Mouse (Mus musculus) heart, postnatal 0 days (tissue): ENCODE data around the gene Cwc27. TPM values are rescaled to one million over a fixed set of nuclear protein-coding genes. Genes with fewer than 3 reads are reported as not detected.

Experiments
- ATAC-seq: fragments of 200-750 bp; cut with Nextera tagmentation; 2 replicates; pipeline ENCODE4 v1.8.0; 2017; ENCODE audit warnings: low read depth, moderate number of reproducible peaks, moderate library complexity; ENCODE audit not compliant: insufficient read depth
- DNase-seq: peaks from one replicate; pipeline ENCODE4 v3.0.0-alpha.2; 2016; ENCODE audit warnings: low spot score
- H3K27ac ChIP-seq: fragments of 300-500 bp; sonication (generic); 2 replicates; pipeline ENCODE4 v1.5.1; 2014; ENCODE audit warnings: low read depth, mild to moderate bottlenecking
- H3K27me3 ChIP-seq: fragments of 300-500 bp; sonication (generic); 2 replicates; pipeline ENCODE4 v1.6.1; 2014; ENCODE audit warnings: low read length, mixed read lengths; ENCODE audit not compliant: control insufficient read depth, insufficient read depth
- H3K36me3 ChIP-seq: fragments of 300-500 bp; sonication (generic); replicated peaks from 2 replicates; pipeline ENCODE4 v1.6.1; 2014; ENCODE audit warnings: low read length, mixed read lengths; ENCODE audit not compliant: control insufficient read depth, insufficient read depth
- H3K4me1 ChIP-seq: fragments of 300-500 bp; sonication (generic); 2 replicates; pipeline ENCODE4 v1.6.1; 2014; ENCODE audit warnings: antibody characterized with exemption; ENCODE audit not compliant: control insufficient read depth, insufficient read depth
- H3K4me2 ChIP-seq: fragments of 300-500 bp; sonication (generic); 2 replicates; pipeline ENCODE4 v1.6.1; 2014; ENCODE audit warnings: low read depth, mild to moderate bottlenecking, low read length, moderate library complexity
- H3K4me3 ChIP-seq: fragments of 300-500 bp; sonication (generic); 2 replicates; pipeline ENCODE4 v1.5.1; 2014; ENCODE audit warnings: low read depth, low read length
- H3K9ac ChIP-seq: fragments of 300-500 bp; sonication (generic); replicated peaks from 2 replicates; pipeline ENCODE4 v1.6.1; 2014; ENCODE audit warnings: low read depth, low read length, mixed read lengths
- H3K9me3 ChIP-seq: fragments of 300-500 bp; sonication (generic); replicated peaks from 2 replicates; pipeline ENCODE4 v1.6.1; 2016; ENCODE audit warnings: low read length; ENCODE audit not compliant: control insufficient read depth
- CTCF ChIP-seq: IDR thresholded peaks from 2 replicates; pipeline ENCODE4 v1.5.1; 2016; ENCODE audit warnings: antibody characterized with exemption, control low read depth, low read depth
- EP300 ChIP-seq: IDR thresholded peaks from 2 replicates; pipeline ENCODE4 v1.6.1; 2016; ENCODE audit warnings: antibody characterized with exemption, low read depth
- WGBS: fragments of 180-500 bp; shearing (Covaris S2); extraction: QIAGEN DNeasy Blood & Tissue Kit; methylation state at CpG from one replicate; pipeline ENCODE4 v1.1.7; 2014; 5-methylcytosine and 5-hydroxymethylcytosine counted together
- polyA plus RNA-seq: library from polyadenylated mRNA; unstranded; fragments of >200 nt; fragmentation: Nextera tagmentation; extraction: Ambion mirVana; gene quantifications from 2 replicates; pipeline ENCODE4 v1.2.1, GENCODE M21; 2015
- total RNA-seq: library from RNA; depleted of rRNA; stranded (reverse); fragments of >200 nt; gene quantifications from 2 replicates; pipeline ENCODE4 v1.2.3, GENCODE M21; 2014; ENCODE audit warnings: low replicate concordance

Cwc27 gene
- total and polyA plus RNA-seq, 2 experiments from 2014 or later: 21.4 to 26.5 TPM

DNA sequence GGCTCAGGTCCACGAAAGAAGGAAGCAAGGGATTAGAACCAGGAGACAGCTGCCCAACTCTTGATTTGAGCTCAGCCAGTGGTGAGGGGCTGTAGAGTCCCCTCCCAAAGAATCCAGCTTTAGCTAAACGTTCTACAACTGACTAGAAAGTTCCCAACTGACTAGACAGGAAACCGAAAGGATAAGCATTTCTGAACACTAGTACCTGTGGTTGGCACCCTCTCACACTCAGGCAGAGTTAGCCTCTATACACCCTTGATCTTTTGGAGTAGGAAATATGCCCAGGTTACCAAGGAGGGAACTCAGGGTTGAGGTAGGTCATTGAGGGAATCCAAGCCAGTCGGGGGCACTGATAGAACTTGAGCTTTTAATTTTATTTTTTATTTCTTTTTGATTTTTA is 199.7 kb downstream of the Cwc27 start:
- no peak overlapping the region for H3K4me3 ChIP-seq
- no peaks in the 10 kb centered on the region for H3K4me1 ChIP-seq
- H3K36me3 ChIP-seq: no peaks in the 10 kb centered on the region
- H3K27me3 ChIP-seq: no peaks in the 10 kb centered on the region
- H3K9ac ChIP-seq: no peak overlapping the region
- ATAC-seq: no peak
- H3K27ac ChIP-seq: no peak overlapping the region
- H3K4me2 ChIP-seq: no peak overlapping the region
- WGBS: 87% methylated on average over 4 of the region's 4 CpGs
- no peak for TF ChIP-seq CTCF
- no peak for DNase-seq
- no peaks in the 10 kb centered on the region for H3K9me3 ChIP-seq

- H3K27ac ChIP-seq: no peak overlapping the region
- 88% methylated on average over 18 of the region's 18 CpGs for WGBS
- no peak for DNase-seq
- H3K27me3 ChIP-seq: no peaks in the 10 kb centered on the region
- H3K36me3 ChIP-seq: no peaks in the 10 kb centered on the region
- no peak overlapping the region for H3K4me3 ChIP-seq
- no peak overlapping the region for H3K9ac ChIP-seq
- no peaks in the 10 kb centered on the region for H3K9me3 ChIP-seq
- no peak overlapping the region for H3K4me2 ChIP-seq
- H3K4me1 ChIP-seq: no peaks in the 10 kb centered on the region
- ATAC-seq: no peak
- TF ChIP-seq CTCF (no peak), EP300 (no peak)
These were observed 200.7 kb downstream of the Cwc27 start for GRCm38 (mm10) chr13:104615999-104616810.

- no peak overlapping the region for H3K27ac ChIP-seq
These were observed 201.8 kb downstream of the Cwc27 start for GRCm38 (mm10) chr13:104615111-104615510.

DNA sequence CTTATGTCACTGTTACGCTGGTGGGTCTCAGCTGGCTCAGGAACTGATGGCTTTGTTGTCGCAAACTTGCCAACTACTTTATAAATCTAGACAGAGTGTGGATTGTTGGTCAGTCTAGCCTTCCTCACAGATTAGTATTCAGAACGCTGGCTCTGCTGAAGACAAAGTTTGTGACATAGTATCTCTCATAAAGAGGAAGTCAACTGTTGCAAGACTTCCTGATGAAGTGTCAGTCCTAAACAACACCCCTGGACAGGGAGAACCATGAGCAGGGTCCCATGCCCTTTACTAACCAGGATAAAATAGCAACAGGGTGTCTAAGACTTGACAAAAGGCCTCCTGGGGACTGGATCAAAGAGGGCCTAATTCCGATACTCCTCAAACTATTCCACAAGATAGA is 205.6 kb downstream of the Cwc27 start:
- no peak for DNase-seq
- Histone ChIP-seq H3K36me3 (no peaks in the 10 kb centered on the region), H3K4me1 (no peaks in the 10 kb centered on the region), H3K4me3 (no peak overlapping the region), H3K27me3 (no peaks in the 10 kb centered on the region), H3K27ac (peak overlapping the region; percentile 70), H3K9ac (no peak overlapping the region), H3K4me2 (no peak overlapping the region), H3K9me3 (no peaks in the 10 kb centered on the region)
- TF ChIP-seq EP300 (no peak), CTCF (no peak)
- 88% methylated on average over 4 of the region's 4 CpGs for WGBS
- no peak for ATAC-seq

More at GRCm38 (mm10) chr13:104615111-104615510, 201.8 kb downstream of the Cwc27 start:
- no peaks in the 10 kb centered on the region for H3K36me3 ChIP-seq
- H3K4me3 ChIP-seq: no peak overlapping the region
- no peak for ATAC-seq
- H3K27me3 ChIP-seq: no peaks in the 10 kb centered on the region
- TF ChIP-seq EP300 (no peak), CTCF (no peak)
- WGBS: 88% methylated on average over 7 of the region's 7 CpGs
- DNase-seq: no peak
- no peak overlapping the region for H3K9ac ChIP-seq
- no peaks in the 10 kb centered on the region for H3K4me1 ChIP-seq
- no peak overlapping the region for H3K4me2 ChIP-seq
- no peaks in the 10 kb centered on the region for H3K9me3 ChIP-seq

- no peak for TF ChIP-seq CTCF
- no peak for TF ChIP-seq EP300
- DNase-seq: no peak
- Histone ChIP-seq H3K9me3 (no peaks in the 10 kb centered on the region), H3K36me3 (no peaks in the 10 kb centered on the region), H3K27me3 (no peaks in the 10 kb centered on the region), H3K4me3 (peak overlapping the region; percentile 0; the same call in 1 of the 2 replicates), H3K9ac (no peak overlapping the region), H3K4me1 (no peaks in the 10 kb centered on the region), H3K27ac (peak overlapping the region; percentile 70), H3K4me2 (peak overlapping the region; percentile 25; the same call in 1 of the 2 replicates)
- ATAC-seq: peak; percentile 79
- 69% methylated on average over 22 of the region's 22 CpGs for WGBS
These were observed 206.5 kb downstream of the Cwc27 start for GRCm38 (mm10) chr13:104610210-104611111.
